Mouse (Mus musculus): Measurements from ENCODE around the gene Ptpn3.

- TF ChIP-seq CTCF (IDR thresholded peaks at IDR 0.05; ENCODE audit: extremely low read depth, insufficient read depth, low read length) = no peak
- no peak for TF ChIP-seq POLR2A (IDR thresholded peaks at IDR 0.05; ENCODE audit: extremely low read depth, insufficient read depth, low read length)
These were observed 148.4 kb downstream of the Ptpn3 start for GRCm38 (mm10) chr4:57153068-57153835.
